Mouse (Mus musculus) midbrain, embryonic 16.5 days (tissue): Measurements from ENCODE around the gene Awat2. TPM values are rescaled to one million over a fixed set of nuclear protein-coding genes. Genes with fewer than 3 reads are reported as not detected.

Experiments
- ATAC-seq: fragments of 200-750 bp; cut with Nextera tagmentation; 2 replicates; pipeline ENCODE4 v1.8.0; 2017; ENCODE audit warnings: moderate TSS enrichment
- H3K27ac ChIP-seq: fragments of 300-500 bp; sonication (generic); 2 replicates; pipeline ENCODE4 v1.5.1; 2014; ENCODE audit warnings: mild to moderate bottlenecking, low read length, mixed read lengths
- H3K27me3 ChIP-seq: fragments of 300-500 bp; sonication (generic); 2 replicates; pipeline ENCODE4 v1.6.1; 2014; ENCODE audit warnings: low read depth, low read length, mixed read lengths; ENCODE audit not compliant: control insufficient read depth, insufficient read depth
- H3K36me3 ChIP-seq: fragments of 300-500 bp; sonication (generic); 2 replicates; pipeline ENCODE4 v1.6.1; 2014; ENCODE audit warnings: mild to moderate bottlenecking, low read length, moderate library complexity, mixed read lengths; ENCODE audit not compliant: control insufficient read depth, insufficient read depth
- H3K4me1 ChIP-seq: fragments of 300-500 bp; sonication (generic); 2 replicates; pipeline ENCODE4 v1.6.1; 2014; ENCODE audit warnings: mild to moderate bottlenecking, low read length, mixed read lengths; ENCODE audit not compliant: control insufficient read depth, insufficient read depth
- H3K4me2 ChIP-seq: fragments of 300-500 bp; sonication (generic); 2 replicates; pipeline ENCODE4 v1.6.1; 2014; ENCODE audit warnings: mild to moderate bottlenecking, low read length, mixed read lengths
- H3K4me3 ChIP-seq: fragments of 300-500 bp; sonication (generic); 2 replicates; pipeline ENCODE4 v1.5.1; 2014; ENCODE audit warnings: low read depth, mild to moderate bottlenecking, low read length, moderate library complexity, mixed read lengths
- H3K9ac ChIP-seq: fragments of 300-500 bp; sonication (generic); 2 replicates; pipeline ENCODE4 v1.6.1; 2014; ENCODE audit warnings: low read depth, low read length, mixed read lengths
- H3K9me3 ChIP-seq: fragments of 300-500 bp; sonication (generic); replicated peaks from 2 replicates; pipeline ENCODE4 v1.6.1; 2014; ENCODE audit warnings: mild to moderate bottlenecking, low read length, mixed read lengths; ENCODE audit not compliant: control insufficient read depth, poor library complexity, severe bottlenecking
- WGBS: fragments of 180-500 bp; shearing (Covaris S2); extraction: QIAGEN DNeasy Blood & Tissue Kit; methylation state at CpG from one replicate; pipeline ENCODE4 v1.1.7; 2014; 5-methylcytosine and 5-hydroxymethylcytosine counted together
- polyA plus RNA-seq: library from polyadenylated mRNA; unstranded; fragments of >200 nt; fragmentation: Nextera tagmentation; extraction: Ambion mirVana; gene quantifications from 2 replicates; pipeline ENCODE4 v1.2.1, GENCODE M21; 2015

Gene Awat2
- polyA plus RNA-seq, 1 experiment from 2014 or later, result 0.11 TPM

DNA sequence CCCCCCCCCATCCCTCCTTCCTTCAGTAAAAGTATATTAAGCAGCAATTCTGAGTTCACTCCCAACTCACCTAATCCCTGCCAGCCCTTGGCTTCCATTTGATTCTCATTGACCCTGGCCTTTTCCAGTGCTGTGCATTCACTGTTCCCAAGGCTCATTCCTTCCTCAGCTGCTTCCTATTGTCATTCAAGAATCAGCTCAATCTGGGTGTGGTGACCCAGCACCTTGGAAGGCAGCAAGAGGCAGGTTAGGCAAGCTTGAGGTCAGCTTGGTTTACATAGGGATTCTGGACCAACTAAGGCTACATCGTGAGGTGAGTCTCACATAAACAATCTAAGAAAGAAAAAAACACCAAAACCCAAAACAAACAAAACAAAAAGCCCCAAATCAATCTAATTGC, 33.3 kb downstream of the Awat2 start:
- no peak overlapping the region for H3K27ac ChIP-seq
- H3K36me3 ChIP-seq, result no peaks in the 10 kb centered on the region
- H3K9ac ChIP-seq, result no peak overlapping the region
- no peaks in the 10 kb centered on the region for H3K9me3 ChIP-seq
- H3K4me2 ChIP-seq, result no peak overlapping the region
- no peaks in the 10 kb centered on the region for H3K27me3 ChIP-seq
- H3K4me3 ChIP-seq, result no peak overlapping the region
- no peaks in the 10 kb centered on the region for H3K4me1 ChIP-seq
- ATAC-seq, result no peak
- WGBS, result 67% methylated on average over 1 of the region's 1 CpGs

DNA sequence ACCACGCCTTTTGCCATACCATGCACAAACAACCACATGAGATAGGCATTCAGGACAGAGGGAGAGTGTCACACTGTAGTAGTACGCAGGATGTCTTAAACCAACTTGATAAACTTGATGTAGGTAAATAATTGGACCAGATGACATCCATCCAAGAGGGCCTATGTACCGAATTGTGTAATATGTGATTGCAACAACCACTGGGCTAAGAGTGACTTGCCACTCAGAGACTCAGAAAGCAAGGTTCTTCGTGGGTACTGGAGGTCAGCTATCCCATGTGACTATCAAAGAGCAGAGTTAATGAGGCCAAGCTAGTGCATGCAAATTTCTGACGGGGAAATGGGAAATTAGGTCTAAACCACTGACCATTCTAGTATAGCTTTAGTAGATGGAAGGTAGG, 40.9 kb downstream of the Awat2 start:
- no peaks in the 10 kb centered on the region for H3K27me3 ChIP-seq
- H3K4me3 ChIP-seq, result no peak overlapping the region
- ATAC-seq, result no peak
- H3K9ac ChIP-seq, result no peak overlapping the region
- WGBS, result 87% methylated on average over 5 of the region's 5 CpGs
- H3K9me3 ChIP-seq, result no peaks in the 10 kb centered on the region
- H3K36me3 ChIP-seq, result no peaks in the 10 kb centered on the region
- no peak overlapping the region for H3K4me2 ChIP-seq
- H3K4me1 ChIP-seq, result no peaks in the 10 kb centered on the region
- H3K27ac ChIP-seq, result no peak overlapping the region

- H3K36me3 ChIP-seq, result no peaks in the 10 kb centered on the region
- H3K4me2 ChIP-seq, result no peak overlapping the region
- no peak for ATAC-seq
- no peaks in the 10 kb centered on the region for H3K9me3 ChIP-seq
- no peak overlapping the region for H3K4me3 ChIP-seq
- H3K27ac ChIP-seq, result no peak overlapping the region
- H3K9ac ChIP-seq, result no peak overlapping the region
- no peaks in the 10 kb centered on the region for H3K27me3 ChIP-seq
- no peaks in the 10 kb centered on the region for H3K4me1 ChIP-seq
Measured at GRCm38 (mm10) chrX:100400900-100401299, 41.6 kb downstream of the Awat2 start.

GRCm38 (mm10) chrX:100395026-100395425, 47.5 kb downstream of the Awat2 start:
- Histone ChIP-seq H3K27me3 (no peaks in the 10 kb centered on the region), H3K9me3 (no peaks in the 10 kb centered on the region), H3K4me3 (no peak overlapping the region), H3K27ac (no peak overlapping the region), H3K36me3 (no peaks in the 10 kb centered on the region), H3K9ac (no peak overlapping the region), H3K4me2 (no peak overlapping the region), H3K4me1 (no peaks in the 10 kb centered on the region)
- ATAC-seq, result no peak
- WGBS, result 81% methylated on average over 8 of the region's 8 CpGs

GRCm38 (mm10) chrX:100394223-100394861, 48.2 kb downstream of the Awat2 start:
- no peak overlapping the region for H3K9ac ChIP-seq
- no peaks in the 10 kb centered on the region for H3K36me3 ChIP-seq
- no peak overlapping the region for H3K4me3 ChIP-seq
- no peaks in the 10 kb centered on the region for H3K27me3 ChIP-seq
- no peaks in the 10 kb centered on the region for H3K4me1 ChIP-seq
- ATAC-seq, result 0 out of 2 replicates have a peak, but pooled peaks have one; percentile 36
- no peak overlapping the region for H3K4me2 ChIP-seq
- H3K9me3 ChIP-seq, result no peaks in the 10 kb centered on the region
- 58% methylated on average over 7 of the region's 7 CpGs for WGBS
- H3K27ac ChIP-seq, result no peak overlapping the region

- no peak overlapping the region for H3K9ac ChIP-seq
- H3K4me3 ChIP-seq, result no peak overlapping the region
- no peak overlapping the region for H3K27ac ChIP-seq
- WGBS, result 29% methylated on average over 6 of the region's 6 CpGs
- no peaks in the 10 kb centered on the region for H3K36me3 ChIP-seq
- H3K4me1 ChIP-seq, result no peaks in the 10 kb centered on the region
- no peaks in the 10 kb centered on the region for H3K27me3 ChIP-seq
- no peak overlapping the region for H3K4me2 ChIP-seq
- no peaks in the 10 kb centered on the region for H3K9me3 ChIP-seq
- ATAC-seq, result no peak
Measured at GRCm38 (mm10) chrX:100392304-100392703, 50.2 kb downstream of the Awat2 start.

DNA sequence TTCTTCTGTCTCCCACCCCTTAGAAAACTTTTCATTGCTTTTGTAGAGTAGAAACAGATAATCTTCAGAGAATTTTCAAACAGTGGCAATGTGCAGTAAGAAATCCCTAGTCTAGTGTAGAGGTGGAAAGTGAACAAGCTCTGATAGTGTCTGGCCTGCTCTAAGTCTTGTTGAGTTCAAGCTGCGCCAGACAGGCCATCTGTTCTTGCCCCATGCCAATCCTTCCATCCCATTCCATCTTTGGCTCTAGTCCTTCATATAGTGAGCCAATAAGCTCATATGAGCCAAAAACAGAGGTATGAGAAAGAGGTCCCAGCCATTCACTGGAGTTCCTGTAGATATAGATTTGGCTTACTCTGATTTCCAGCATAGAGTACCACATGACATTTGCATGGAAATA, 52.6 kb downstream of the Awat2 start:
- H3K27ac ChIP-seq, result no peak overlapping the region
- H3K4me2 ChIP-seq, result no peak overlapping the region
- H3K4me3 ChIP-seq, result no peak overlapping the region
- ATAC-seq, result no peak
- H3K9ac ChIP-seq, result no peak overlapping the region
- WGBS, result 82% methylated on average over 1 of the region's 1 CpGs
- no peaks in the 10 kb centered on the region for H3K36me3 ChIP-seq
- no peaks in the 10 kb centered on the region for H3K9me3 ChIP-seq
- no peaks in the 10 kb centered on the region for H3K4me1 ChIP-seq
- no peaks in the 10 kb centered on the region for H3K27me3 ChIP-seq

DNA sequence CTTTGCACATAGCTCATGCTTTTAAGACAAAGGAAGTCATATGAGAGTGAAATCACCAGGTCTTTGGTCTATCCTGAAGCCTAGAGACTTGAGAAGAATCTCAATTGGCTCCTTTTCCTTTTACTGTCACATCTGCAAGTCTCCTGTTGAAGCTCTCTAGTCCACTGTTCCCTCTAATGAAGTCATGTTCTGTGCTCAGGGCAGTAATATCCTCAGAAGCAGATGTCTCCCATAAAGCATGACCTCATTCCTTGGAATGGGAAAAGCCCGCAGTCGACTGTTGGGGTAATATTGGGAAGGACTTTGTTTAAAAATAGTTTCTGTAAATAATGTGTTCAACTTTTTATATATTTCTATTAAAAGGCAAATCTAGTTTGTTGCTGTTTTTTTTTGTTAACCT, 85.5 kb downstream of the Awat2 start:
- H3K4me2 ChIP-seq, result no peak overlapping the region
- no peak overlapping the region for H3K9ac ChIP-seq
- no peaks in the 10 kb centered on the region for H3K9me3 ChIP-seq
- WGBS, result 92% methylated on average over 2 of the region's 2 CpGs
- ATAC-seq, result no peak
- no peaks in the 10 kb centered on the region for H3K27me3 ChIP-seq
- no peaks in the 10 kb centered on the region for H3K4me1 ChIP-seq
- H3K4me3 ChIP-seq, result no peak overlapping the region
- no peaks in the 10 kb centered on the region for H3K36me3 ChIP-seq
- no peak overlapping the region for H3K27ac ChIP-seq
